Mouse (Mus musculus) kidney, embryonic 14.5 days (tissue): ENCODE data around the gene Ndufb10. TPM values are rescaled to one million over a fixed set of nuclear protein-coding genes. Genes with fewer than 3 reads are reported as not detected.
A peak's percentile ranks its signal among the peaks of the same experiment; 100 is the strongest.
"Not testable (repeated sequence)": the region's sequence is repeated elsewhere in the genome, so short reads cannot be mapped to it uniquely, and the experiment has no call there.

ENCODE experiments used
- ATAC-seq: fragments of 200-750 bp; cut with Nextera tagmentation; 2 replicates; pipeline ENCODE4 v1.8.0; 2017; ENCODE audit warnings: moderate number of reproducible peaks, mild to moderate bottlenecking, moderate TSS enrichment, moderate library complexity; ENCODE audit not compliant: low FRiP score, low TSS enrichment
- H3K27ac ChIP-seq: fragments of 300-500 bp; sonication (generic); 2 replicates; pipeline ENCODE4 v1.5.1; 2014; ENCODE audit warnings: low read depth, mild to moderate bottlenecking, low read length, moderate library complexity, mixed read lengths
- H3K27me3 ChIP-seq: fragments of 300-500 bp; sonication (generic); 2 replicates; pipeline ENCODE4 v1.6.1; 2014; ENCODE audit warnings: mild to moderate bottlenecking, low read length; ENCODE audit not compliant: control insufficient read depth, insufficient read depth
- H3K36me3 ChIP-seq: fragments of 300-500 bp; sonication (generic); 2 replicates; pipeline ENCODE4 v1.6.1; 2014; ENCODE audit warnings: low read length, mixed read lengths; ENCODE audit not compliant: control insufficient read depth, insufficient read depth
- H3K4me1 ChIP-seq: fragments of 300-500 bp; sonication (generic); 2 replicates; pipeline ENCODE4 v1.6.1; 2014; ENCODE audit warnings: low read length, mixed read lengths; ENCODE audit not compliant: control insufficient read depth, insufficient read depth
- H3K4me2 ChIP-seq: fragments of 300-500 bp; sonication (generic); replicated peaks from 2 replicates; pipeline ENCODE4 v1.6.1; 2014; ENCODE audit warnings: low read depth, mild to moderate bottlenecking, low read length
- H3K4me3 ChIP-seq: fragments of 300-500 bp; sonication (generic); 2 replicates; pipeline ENCODE4 v1.5.1; 2014; ENCODE audit warnings: mild to moderate bottlenecking, low read length
- H3K9ac ChIP-seq: fragments of 300-500 bp; sonication (generic); 2 replicates; pipeline ENCODE4 v1.6.1; 2014; ENCODE audit warnings: low read depth, mild to moderate bottlenecking, low read length, moderate library complexity
- H3K9me3 ChIP-seq: fragments of 300-500 bp; sonication (generic); 2 replicates; pipeline ENCODE4 v1.6.1; 2016; ENCODE audit warnings: low read length; ENCODE audit not compliant: control insufficient read depth
- WGBS: fragments of 180-500 bp; shearing (Covaris S2); extraction: QIAGEN DNeasy Blood & Tissue Kit; methylation state at CpG from one replicate; pipeline ENCODE4 v1.1.7; 2014; 5-methylcytosine and 5-hydroxymethylcytosine counted together
- polyA plus RNA-seq: library from polyadenylated mRNA; unstranded; fragments of >200 nt; fragmentation: Nextera tagmentation; extraction: Ambion mirVana; gene quantifications from 2 replicates; pipeline ENCODE4 v1.2.1, GENCODE M21; 2014

Ndufb10 gene
- polyA plus RNA-seq, 1 experiment from 2014 or later, result 225 TPM

DNA sequence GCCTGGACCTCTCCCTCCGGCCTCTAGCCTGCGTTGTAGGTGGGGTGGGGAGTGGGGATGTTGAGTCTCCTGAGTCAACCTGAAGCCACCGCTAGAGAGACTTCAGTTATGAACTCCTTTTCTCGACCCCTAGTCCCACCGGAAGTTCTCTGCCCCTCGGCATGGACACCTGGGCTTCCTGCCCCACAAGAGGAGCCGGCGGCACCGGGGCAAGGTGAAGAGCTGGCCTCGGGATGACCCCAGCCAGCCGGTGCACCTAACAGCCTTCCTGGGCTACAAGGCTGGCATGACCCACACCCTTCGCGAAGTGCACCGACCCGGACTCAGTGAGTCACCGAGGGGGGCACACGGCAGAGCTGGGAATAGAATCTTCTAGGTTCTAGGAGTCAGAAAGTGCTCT is 3.9 kb upstream of the Ndufb10 start:
- Histone ChIP-seq H3K27me3 (no peaks in the 10 kb centered on the region), H3K27ac (no peak overlapping the region), H3K36me3 (no peaks in the 10 kb centered on the region), H3K9ac (0 out of 2 replicates have a peak overlapping the region, but pooled peaks have one; percentile 18), H3K4me3 (no peak overlapping the region), H3K4me1 (no peaks in the 10 kb centered on the region), H3K4me2 (no peak overlapping the region), H3K9me3 (no peaks in the 10 kb centered on the region)
- no peak for ATAC-seq
- 71% methylated on average over 17 of the region's 17 CpGs for WGBS

DNA sequence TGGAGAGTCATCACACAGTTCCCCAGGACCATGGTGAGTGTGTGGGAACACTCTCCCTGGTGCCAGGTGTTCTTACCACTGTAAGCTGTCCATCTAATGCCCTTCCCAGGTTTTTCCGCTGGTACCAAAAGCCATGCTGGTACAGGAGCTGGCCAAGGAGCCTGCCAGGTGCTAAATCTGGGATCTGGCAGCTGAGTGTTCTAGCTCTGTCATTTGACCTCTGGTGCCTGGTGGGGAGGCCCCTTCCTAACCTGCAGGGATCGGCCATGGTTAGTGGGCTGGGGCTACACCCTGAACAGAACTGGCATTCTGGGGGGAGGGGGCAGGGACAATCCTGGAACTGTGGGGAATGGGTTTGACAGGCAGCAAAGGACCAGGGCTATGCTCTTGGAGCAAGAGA is 3.3 kb upstream of the Ndufb10 start, which contains the start of gene Rpl3l:
Rpl3l (plus strand) TSS at position 203 of the 400 bp plus-strand sequence.
- no peak for ATAC-seq
- Histone ChIP-seq H3K4me1 (no peaks in the 10 kb centered on the region), H3K9ac (peak within 1 kb of the TSS; percentile 18; the same call in 1 of the 2 replicates)

DNA sequence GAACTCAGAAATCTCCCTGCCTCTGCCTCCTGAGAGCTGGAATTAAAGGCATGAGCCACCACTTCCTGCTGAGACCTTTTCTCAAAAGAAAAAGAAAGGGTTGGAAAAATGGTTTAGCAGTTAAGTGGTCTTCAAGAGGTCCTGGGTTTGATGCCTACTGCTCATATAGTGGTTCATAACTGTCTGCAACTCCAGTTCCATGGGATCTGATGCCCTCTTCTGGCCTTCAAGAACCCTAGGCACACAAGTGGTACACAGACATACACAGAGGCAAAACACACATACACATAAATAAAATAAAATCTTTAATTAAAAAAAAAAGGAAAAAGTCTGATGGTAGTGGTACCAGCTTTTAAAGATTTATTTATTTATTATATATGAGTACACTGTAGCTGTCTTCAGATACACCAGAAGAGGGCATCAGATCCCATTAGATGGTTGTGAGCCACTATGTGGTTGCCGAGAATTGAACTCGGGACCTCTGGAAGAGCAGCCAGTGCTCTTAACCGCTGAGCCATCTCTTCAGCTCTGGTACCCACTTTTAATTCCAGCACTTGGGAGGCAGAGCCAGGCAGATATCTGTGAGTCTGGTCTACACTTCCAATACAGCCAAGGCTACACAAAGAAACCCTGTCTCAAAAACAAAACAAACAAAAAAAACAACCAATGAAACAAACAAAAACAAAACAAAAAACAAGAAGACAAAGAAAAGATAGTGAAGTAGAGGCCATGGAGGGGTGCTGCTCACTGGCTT is 1.5 kb upstream of the Ndufb10 start:
- no peak for ATAC-seq
- peaks cover 17% of the 10 kb centered on the region for H3K36me3 ChIP-seq
- 73% methylated on average over 3 of the region's 3 CpGs for WGBS

More for the DNA sequence above, 3.3 kb upstream of the Ndufb10 start, which contains the start of gene Rpl3l:
- WGBS, result 64% methylated on average over 2 of the region's 2 CpGs
- Histone ChIP-seq H3K4me2 (no peak within 1 kb of the TSS), H3K27ac (no peak within 1 kb of the TSS), H3K4me3 (no peak within 1 kb of the TSS), H3K9me3 (no peaks in the 10 kb centered on the region), H3K27me3 (no peaks in the 10 kb centered on the region), H3K36me3 (peaks cover under 1% of the 10 kb centered on the region; the same call in 1 of the 2 replicates)

DNA sequence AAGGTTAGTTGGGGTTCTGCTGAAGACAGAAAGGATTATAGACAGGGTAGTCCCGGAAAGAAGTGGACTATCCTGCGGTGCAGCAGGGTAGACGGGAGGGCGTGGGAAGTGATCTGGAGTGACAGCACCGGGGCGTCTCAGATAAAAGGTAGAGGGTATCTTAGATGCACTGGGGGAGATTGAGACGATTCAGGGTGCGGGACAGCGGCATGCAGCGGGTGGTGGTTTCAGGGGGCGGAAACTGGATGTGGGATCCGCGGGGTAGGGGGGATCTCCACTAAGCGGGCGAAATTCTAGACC is 447 bp downstream of the Ndufb10 start:
- Histone ChIP-seq H3K9me3 (no peaks in the 10 kb centered on the region), H3K4me3 (peak overlapping the region; percentile 90), H3K27ac (peak overlapping the region; percentile 71), H3K36me3 (peaks cover 20% of the 10 kb centered on the region), H3K27me3 (no peaks in the 10 kb centered on the region), H3K9ac (peak overlapping the region; percentile 89), H3K4me1 (peaks cover 8% of the 10 kb centered on the region), H3K4me2 (peak overlapping the region; percentile 78)
- peak; percentile 0; the same call in 1 of the 2 replicates for ATAC-seq
- under 1% methylated on average over 15 of the region's 15 CpGs for WGBS

More for the DNA sequence above, 1.5 kb upstream of the Ndufb10 start:
- Histone ChIP-seq H3K4me2 (no peak overlapping the region), H3K4me1 (peaks cover 8% of the 10 kb centered on the region), H3K9me3 (no peaks in the 10 kb centered on the region), H3K4me3 (no peak overlapping the region), H3K27ac (no peak overlapping the region), H3K27me3 (no peaks in the 10 kb centered on the region), H3K9ac (no peak overlapping the region)

DNA sequence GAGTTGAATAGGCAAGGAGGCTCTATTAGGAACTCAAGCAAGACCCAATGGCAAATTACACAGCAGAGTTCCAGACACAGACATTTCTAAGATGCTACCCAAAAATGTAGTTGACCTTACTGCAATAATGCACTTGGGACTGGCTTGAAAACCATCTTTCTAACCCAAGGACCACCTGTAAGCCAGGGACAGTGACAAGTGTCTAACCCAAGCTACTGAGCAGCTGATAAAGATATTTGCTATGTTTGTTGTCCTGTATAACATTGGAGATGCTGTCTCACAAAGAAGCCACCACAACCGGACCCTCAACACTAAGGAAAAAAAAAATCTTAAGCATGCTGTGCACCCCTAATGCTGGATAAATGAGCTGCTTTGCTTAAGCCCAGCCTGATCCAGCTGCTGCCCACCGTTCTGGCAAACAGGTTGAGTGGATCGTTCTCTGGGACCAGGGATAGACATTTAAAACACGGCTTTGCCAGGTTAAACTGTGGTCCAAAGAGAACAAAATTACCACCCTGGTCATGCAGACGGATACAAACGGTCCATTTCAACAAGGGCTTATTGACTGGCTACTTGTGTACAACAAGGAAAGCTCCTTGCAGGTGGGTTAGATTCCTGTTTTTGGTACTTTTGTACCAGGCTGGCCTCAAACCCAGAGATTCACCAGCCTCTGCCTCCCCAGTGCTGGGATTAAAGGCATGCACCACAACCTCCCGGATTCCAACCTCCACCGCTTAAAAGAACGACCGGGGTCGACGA is 977 bp downstream of the Ndufb10 start:
- Histone ChIP-seq H3K4me3 (peak overlapping the region; percentile 90), H3K27me3 (no peaks in the 10 kb centered on the region), H3K4me2 (peak overlapping the region; percentile 78), H3K27ac (peak overlapping the region; percentile 71), H3K36me3 (peaks cover 20% of the 10 kb centered on the region), H3K9ac (peak overlapping the region; percentile 89), H3K4me1 (peaks cover 8% of the 10 kb centered on the region), H3K9me3 (no peaks in the 10 kb centered on the region)
- 3% methylated on average over 12 of the region's 12 CpGs for WGBS
- ATAC-seq, result no peak

DNA sequence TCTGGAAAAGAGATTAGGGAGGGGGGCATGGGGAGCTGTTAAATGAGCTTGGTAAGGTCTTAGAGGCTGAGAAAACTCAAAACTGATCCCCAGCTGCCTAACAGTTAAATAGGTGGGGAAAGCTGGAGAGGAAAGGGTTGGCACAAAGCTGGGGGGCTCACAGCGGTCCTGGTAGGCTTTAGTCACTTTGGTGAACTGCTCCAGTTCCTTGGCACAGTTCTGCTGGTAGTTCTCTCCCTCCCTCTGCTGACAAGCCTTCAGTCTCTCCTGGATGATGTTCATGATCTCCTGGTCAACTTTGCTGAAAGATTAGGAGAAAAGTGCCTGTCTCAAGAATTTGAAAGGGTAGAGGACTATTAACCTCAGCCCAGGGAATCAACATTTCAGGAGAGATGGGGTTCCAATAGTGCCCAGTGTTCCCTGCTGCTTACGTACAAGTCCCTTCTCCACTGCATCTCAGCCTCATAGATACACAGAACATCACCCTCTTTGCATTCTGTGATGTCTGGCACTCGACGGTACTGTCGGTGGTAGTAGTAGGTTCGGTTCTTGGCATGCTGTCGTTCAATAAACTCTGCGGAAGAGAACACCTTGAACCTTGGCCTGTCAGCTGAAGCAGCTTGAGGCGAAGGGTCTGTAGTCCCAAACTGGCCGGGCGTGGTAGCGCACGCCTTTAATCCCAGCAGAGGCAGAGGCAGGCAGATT is 1.9 kb downstream of the Ndufb10 start:
- 39% methylated on average over 13 of the region's 13 CpGs for WGBS
- H3K36me3 ChIP-seq, result peaks cover 20% of the 10 kb centered on the region
- no peak overlapping the region for H3K27ac ChIP-seq
- peak overlapping the region; percentile 86; the same call in 1 of the 2 replicates for H3K9ac ChIP-seq
- no peaks in the 10 kb centered on the region for H3K9me3 ChIP-seq
- peak overlapping the region; percentile 78 for H3K4me2 ChIP-seq
- H3K4me3 ChIP-seq, result peak overlapping the region; percentile 90
- no peak for ATAC-seq
- H3K4me1 ChIP-seq, result peaks cover 8% of the 10 kb centered on the region
- H3K27me3 ChIP-seq, result no peaks in the 10 kb centered on the region

DNA sequence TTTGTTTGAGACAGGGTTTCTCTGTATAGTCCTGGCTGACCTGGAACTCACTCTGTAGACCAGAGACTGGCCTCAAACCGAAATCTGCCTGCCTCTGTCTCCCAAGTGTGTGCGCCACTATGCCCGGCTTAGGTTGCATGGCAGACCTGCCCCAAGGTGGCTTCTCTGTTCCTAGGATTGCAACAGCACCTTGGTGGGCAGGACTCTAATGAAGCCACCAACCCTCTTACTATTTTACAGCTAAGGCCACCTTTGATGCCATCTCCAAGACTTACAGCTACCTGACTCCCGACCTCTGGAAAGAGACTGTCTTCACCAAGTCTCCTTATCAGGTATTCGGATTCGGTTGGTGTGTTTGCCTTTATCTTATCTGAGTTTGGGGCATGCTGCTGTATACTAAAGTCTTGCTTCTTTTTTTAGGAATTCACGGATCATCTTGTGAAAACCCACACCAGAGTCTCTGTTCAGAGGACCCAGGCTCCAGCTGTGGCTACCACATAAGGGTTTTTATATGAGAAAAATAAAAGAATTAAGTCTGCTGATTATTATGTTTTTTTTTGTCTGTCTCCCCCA is 2.8 kb downstream of the Ndufb10 start:
- H3K9me3 ChIP-seq, H3K27ac ChIP-seq, ATAC-seq, H3K4me1 ChIP-seq, H3K27me3 ChIP-seq: not testable (repeated sequence)
- H3K36me3 ChIP-seq, result peaks cover 24% of the 10 kb centered on the region
- H3K4me2 ChIP-seq, result peak overlapping the region; percentile 78
- peak overlapping the region; percentile 90 for H3K4me3 ChIP-seq
- 58% methylated on average over 7 of the region's 7 CpGs for WGBS
- peak overlapping the region; percentile 86 for H3K9ac ChIP-seq

DNA sequence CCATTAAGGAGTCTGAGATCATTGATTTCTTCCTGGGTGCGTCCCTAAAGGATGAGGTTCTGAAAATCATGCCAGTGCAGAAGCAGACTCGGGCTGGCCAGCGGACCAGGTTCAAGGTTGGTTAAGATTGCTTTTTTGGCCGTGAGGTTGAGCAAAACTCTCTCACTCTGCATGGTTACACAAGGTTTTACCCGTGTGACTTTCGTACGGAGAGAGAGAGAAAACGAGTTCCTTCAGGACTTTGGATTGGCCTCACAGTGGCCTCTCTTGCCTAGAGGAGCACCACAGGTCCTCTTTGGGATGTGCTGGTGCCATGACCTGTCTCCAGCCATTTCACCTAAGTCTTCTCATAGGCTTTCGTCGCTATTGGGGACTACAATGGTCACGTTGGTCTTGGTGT is 3.7 kb downstream of the Ndufb10 start:
- Histone ChIP-seq H3K27ac (peak overlapping the region; percentile 83; the same call in 1 of the 2 replicates), H3K36me3 (peaks cover 30% of the 10 kb centered on the region), H3K4me3 (peak overlapping the region; percentile 90), H3K9ac (peak overlapping the region; percentile 86), H3K4me2 (peak overlapping the region; percentile 78)
- not testable (repeated sequence) for H3K9me3 ChIP-seq, H3K27me3 ChIP-seq, ATAC-seq, H3K4me1 ChIP-seq
- under 1% methylated on average over 10 of the region's 11 CpGs for WGBS
